Mouse (Mus musculus) MEL (cell line): ENCODE measurements around the gene Map3k1.

ENCODE experiments used
- CTCF ChIP-seq, 3 experiments: IDR thresholded peaks in 2 of 3; conservative IDR thresholded peaks in 1 of 3; 2 replicates each; pipeline ENCODE4 v1.5.1; 2011 to 2012; ENCODE audit warnings: low read length in 3 of 3, low read depth in 2 of 3, mild to moderate bottlenecking in 2 of 3, improper control_type of control experiment in 1 of 3, inconsistent platforms in 1 of 3, mixed read lengths in 1 of 3, moderate library complexity in 1 of 3; ENCODE audit not compliant: control insufficient read depth in 1 of 3, insufficient read depth in 1 of 3, poor library complexity in 1 of 3, severe bottlenecking in 1 of 3
- JUND ChIP-seq: IDR thresholded peaks from 2 replicates; pipeline ENCODE4 v1.6.1; 2011; ENCODE audit warnings: low read depth, mild to moderate bottlenecking, improper control_type of control experiment, low read length
- KAT2A ChIP-seq: conservative IDR thresholded peaks from 2 replicates; pipeline ENCODE4 v1.6.1; 2012; ENCODE audit warnings: low read depth, low read length, improper control_type of control experiment, inconsistent platforms
- MXI1 ChIP-seq: IDR thresholded peaks from 2 replicates; pipeline ENCODE4 v1.6.1; 2011; ENCODE audit warnings: mild to moderate bottlenecking, low read depth, low read length, improper control_type of control experiment
- POLR2A ChIP-seq, 2 experiments: IDR thresholded peaks; 2 replicates each; pipeline ENCODE4 v1.6.1; 2011 to 2012; ENCODE audit warnings: low read length in 2 of 2, mild to moderate bottlenecking in 2 of 2, control low read depth in 1 of 2, improper control_type of control experiment in 1 of 2, low read depth in 1 of 2, moderate library complexity in 1 of 2; ENCODE audit not compliant: control insufficient read depth in 1 of 2, insufficient read depth in 1 of 2, poor library complexity in 1 of 2
- POLR2AphosphoS5 ChIP-seq: IDR thresholded peaks from 2 replicates; pipeline ENCODE4 v1.6.1; 2012; ENCODE audit warnings: low read depth, borderline replicate concordance, mild to moderate bottlenecking, inconsistent platforms, low read length, moderate library complexity, mixed read lengths
- TAL1 ChIP-seq: IDR thresholded peaks from 2 replicates; pipeline ENCODE4 v1.6.1; 2012; ENCODE audit warnings: mild to moderate bottlenecking, inconsistent platforms, low read length, moderate library complexity, mixed read lengths
- USF2 ChIP-seq, 2 experiments: IDR thresholded peaks; 2 replicates each; pipeline ENCODE4 v1.6.1; 2011 to 2012; ENCODE audit warnings: improper control_type of control experiment in 2 of 2, low read length in 2 of 2, borderline replicate concordance in 1 of 2, inconsistent platforms in 1 of 2, low read depth in 1 of 2, mild to moderate bottlenecking in 1 of 2; ENCODE audit not compliant: insufficient read depth in 1 of 2
- ZC3H11A ChIP-seq: IDR thresholded peaks from 2 replicates; pipeline ENCODE4 v1.6.1; 2012; ENCODE audit warnings: low read depth, mild to moderate bottlenecking, inconsistent platforms, low read length, improper control_type of control experiment

DNA sequence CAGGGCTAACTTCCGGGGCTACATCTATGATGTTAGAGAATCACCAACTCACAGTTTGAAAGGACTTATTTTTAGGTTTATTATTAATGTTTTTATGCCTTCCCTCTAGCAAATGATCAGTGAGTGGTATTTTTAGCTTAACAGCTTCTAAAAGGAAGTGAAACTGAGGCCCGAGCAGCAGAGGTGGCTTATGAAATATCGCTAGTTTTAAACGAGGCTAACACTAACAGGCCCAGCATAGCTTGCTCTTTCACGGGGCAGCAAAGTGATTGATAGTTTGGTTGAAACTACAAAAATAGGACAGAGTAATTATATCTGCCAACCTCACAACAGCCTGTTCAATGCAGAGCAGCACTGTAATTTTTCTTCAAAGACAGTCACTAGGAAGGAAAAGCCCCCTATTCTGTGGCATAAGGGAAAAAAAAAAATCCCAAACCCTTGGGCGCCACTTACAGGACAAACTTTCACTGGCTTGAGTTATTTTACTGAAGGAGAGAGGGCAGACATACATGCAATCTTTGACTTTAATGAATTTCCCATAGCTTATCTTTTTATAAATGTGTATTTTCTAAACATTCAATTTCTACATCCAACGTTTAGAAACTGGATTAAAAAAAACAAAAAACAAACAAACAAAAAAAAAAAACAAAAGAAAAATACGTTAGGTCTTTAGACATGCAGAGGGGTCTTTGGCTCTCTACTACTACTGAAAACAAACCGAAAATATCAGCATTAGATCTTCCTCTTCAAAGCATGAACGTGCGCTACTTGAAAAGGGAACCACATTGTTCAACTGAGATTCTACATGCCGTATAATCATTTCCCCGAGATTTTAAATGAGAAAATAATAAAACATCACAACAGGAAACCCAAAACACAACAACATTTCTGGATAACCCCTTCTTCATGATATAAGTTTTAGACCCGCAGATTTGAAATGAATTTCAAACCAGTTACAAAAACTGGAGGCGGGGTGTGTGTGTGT, 2.8 kb downstream of the Map3k1 start:
- TF ChIP-seq POLR2A (IDR thresholded peaks at IDR 0.05; ENCODE audit: control insufficient read depth in 1 of 2, insufficient read depth in 1 of 2, low read depth in 1 of 2, low read length in 2 of 2, poor library complexity in 1 of 2) (no peak), ZC3H11A (no peak), USF2 (IDR thresholded peaks at IDR 0.05; ENCODE audit: borderline replicate concordance in 1 of 2, insufficient read depth in 1 of 2, low read depth in 1 of 2, low read length in 2 of 2) (no peak), JUND (no peak), POLR2AphosphoS5 (no peak), CTCF (IDR thresholded peaks at IDR 0.05 in 2 of 3, conservative IDR thresholded peaks at IDR 0.05 in 1 of 3; ENCODE audit: control insufficient read depth in 1 of 3, insufficient read depth in 1 of 3, low read depth in 2 of 3, low read length in 3 of 3, poor library complexity in 1 of 3, severe bottlenecking in 1 of 3) (no peak; a peak in 1 of 6 replicates), TAL1 (no peak), KAT2A (no peak), MXI1 (no peak)
